Mouse (Mus musculus) stomach, postnatal 0 days (tissue): ENCODE results near the gene Snrpg.

Source experiments
- CTCF ChIP-seq: IDR thresholded peaks from 2 replicates; pipeline ENCODE4 v1.5.1; 2016; ENCODE audit warnings: antibody characterized with exemption, low read depth, mild to moderate bottlenecking, moderate library complexity
- EP300 ChIP-seq: optimal IDR thresholded peaks from 2 replicates; pipeline ENCODE3; 2016; ENCODE audit warnings: antibody characterized with exemption

- TF ChIP-seq CTCF (no peak), EP300 (no peak)
These were observed 25.0 kb upstream of the Snrpg start for GRCm38 (mm10) chr6:86346063-86346462.
